Mouse (Mus musculus): ENCODE results near the gene Sigmar1. TPM values are rescaled to one million over a fixed set of nuclear protein-coding genes. Genes with fewer than 3 reads are reported as not detected.

Gene Sigmar1
- total RNA-seq, 2 experiments from 2014 or later: 36.9 to 44.0 TPM

- DNase-seq (ENCODE audit: low spot score in 2 of 2): no peak
These were observed 1.4 kb upstream of the Sigmar1 start for GRCm38 (mm10) chr4:41757321-41757720.

DNA sequence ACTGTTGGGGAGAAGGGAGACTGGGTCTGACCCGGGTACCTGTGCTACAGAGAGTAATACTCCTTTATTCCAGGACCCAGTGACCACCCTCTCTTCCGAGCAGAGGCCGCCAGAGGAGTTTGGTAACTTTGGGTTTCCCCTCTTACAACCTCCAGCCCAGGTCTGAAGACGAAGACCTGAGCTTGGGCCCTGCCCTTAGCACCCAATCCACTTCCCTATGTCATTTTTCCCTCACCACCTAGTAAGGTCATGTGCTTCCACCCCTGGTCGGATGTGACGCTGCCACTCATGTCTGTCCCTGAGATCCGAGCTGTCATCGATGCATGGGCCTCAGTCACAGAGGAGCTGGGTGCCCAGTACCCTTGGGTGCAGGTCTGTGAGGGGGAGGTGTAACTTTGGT is 483 bp upstream of the Sigmar1 start:
- DNase-seq (ENCODE audit: low spot score in 2 of 2): no peak

- DNase-seq (ENCODE audit: low spot score in 2 of 2): peak in 1 of 2 experiments; percentile 72
These were observed 1.1 kb downstream of the Sigmar1 start, which contains the start of gene Galt for GRCm38 (mm10) chr4:41754797-41755337. Gene Galt (plus strand): TSS chr4:41755228.

GRCm38 (mm10) chr4:41745021-41745420 is 10.9 kb downstream of the Sigmar1 start:
- DNase-seq (ENCODE audit: low spot score in 2 of 2): no peak

GRCm38 (mm10) chr4:41744131-41744530 is 11.8 kb downstream of the Sigmar1 start:
- no peak for DNase-seq (ENCODE audit: low spot score in 2 of 2)

GRCm38 (mm10) chr4:41741158-41741560 is 14.8 kb downstream of the Sigmar1 start:
- DNase-seq (ENCODE audit: low spot score in 2 of 2): peak; percentile 92 to 97

DNA sequence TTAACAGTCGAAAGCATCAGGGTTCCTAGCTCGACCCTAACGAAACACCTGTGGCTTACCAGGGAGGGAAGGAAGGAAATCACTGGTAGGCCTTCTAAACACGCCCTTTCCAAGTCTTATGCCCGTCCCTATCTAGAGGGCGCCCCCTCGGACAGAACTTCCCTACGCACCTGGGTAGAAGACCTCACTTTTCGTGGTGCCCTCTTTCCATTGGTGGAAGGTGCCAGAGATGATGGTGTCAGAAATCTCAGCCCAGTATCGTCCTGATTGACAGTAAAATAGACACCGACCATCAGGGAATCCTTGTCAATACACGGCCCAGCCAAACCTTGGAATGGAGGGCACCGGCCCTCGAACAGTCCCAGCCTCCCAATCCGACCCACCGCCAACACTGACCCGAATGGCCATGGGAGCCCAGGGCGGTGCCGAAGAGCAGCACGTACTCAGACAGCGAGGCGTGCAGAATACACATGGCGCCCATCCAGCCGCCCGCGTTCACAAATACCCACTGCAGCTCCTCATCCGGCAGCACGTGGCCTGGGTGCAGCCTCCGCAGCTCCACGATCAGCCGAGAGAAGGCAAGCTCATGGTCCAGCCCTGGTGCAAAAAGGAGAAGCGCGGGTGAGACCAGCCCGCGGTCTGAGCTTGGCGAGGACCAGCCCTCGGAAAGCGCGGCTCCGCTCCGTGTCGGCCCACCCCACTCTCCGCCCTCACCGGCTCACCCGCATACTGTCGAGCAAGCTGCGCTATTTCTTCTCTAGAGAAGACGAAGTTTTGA is 15.4 kb downstream of the Sigmar1 start:
- DNase-seq (ENCODE audit: low spot score in 2 of 2): peak in 1 of 2 experiments; percentile 83

GRCm38 (mm10) chr4:41739260-41739659 is 16.7 kb downstream of the Sigmar1 start:
- DNase-seq (ENCODE audit: low spot score in 2 of 2): no peak

DNA sequence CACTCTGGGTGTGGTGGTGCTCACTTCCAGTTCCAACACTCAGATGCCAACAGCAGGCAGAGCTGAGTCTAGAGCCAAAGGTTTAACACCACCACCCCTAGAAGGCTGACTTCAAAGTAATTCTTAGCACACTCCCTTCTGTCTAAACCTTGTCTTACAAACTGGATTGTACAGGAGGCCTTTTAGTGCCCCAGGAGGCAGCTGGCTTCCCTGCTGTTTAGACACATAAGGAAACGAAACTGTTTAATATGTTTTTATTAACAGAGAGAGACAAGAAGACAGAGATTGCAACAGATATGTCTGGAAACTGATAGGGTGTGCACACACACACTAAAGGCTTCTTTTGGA is 17.7 kb downstream of the Sigmar1 start:
- DNase-seq (ENCODE audit: low spot score in 2 of 2): no peak

- DNase-seq (ENCODE audit: low spot score in 2 of 2): peak; percentile 47 to 90
These were observed 18.2 kb downstream of the Sigmar1 start for GRCm38 (mm10) chr4:41737602-41738255.

- no peak for DNase-seq (ENCODE audit: low spot score in 2 of 2)
These were observed 24.7 kb downstream of the Sigmar1 start, which contains the start of gene Arid3c for GRCm38 (mm10) chr4:41731052-41731765. Gene Arid3c (minus strand): TSS chr4:41731142.

DNA sequence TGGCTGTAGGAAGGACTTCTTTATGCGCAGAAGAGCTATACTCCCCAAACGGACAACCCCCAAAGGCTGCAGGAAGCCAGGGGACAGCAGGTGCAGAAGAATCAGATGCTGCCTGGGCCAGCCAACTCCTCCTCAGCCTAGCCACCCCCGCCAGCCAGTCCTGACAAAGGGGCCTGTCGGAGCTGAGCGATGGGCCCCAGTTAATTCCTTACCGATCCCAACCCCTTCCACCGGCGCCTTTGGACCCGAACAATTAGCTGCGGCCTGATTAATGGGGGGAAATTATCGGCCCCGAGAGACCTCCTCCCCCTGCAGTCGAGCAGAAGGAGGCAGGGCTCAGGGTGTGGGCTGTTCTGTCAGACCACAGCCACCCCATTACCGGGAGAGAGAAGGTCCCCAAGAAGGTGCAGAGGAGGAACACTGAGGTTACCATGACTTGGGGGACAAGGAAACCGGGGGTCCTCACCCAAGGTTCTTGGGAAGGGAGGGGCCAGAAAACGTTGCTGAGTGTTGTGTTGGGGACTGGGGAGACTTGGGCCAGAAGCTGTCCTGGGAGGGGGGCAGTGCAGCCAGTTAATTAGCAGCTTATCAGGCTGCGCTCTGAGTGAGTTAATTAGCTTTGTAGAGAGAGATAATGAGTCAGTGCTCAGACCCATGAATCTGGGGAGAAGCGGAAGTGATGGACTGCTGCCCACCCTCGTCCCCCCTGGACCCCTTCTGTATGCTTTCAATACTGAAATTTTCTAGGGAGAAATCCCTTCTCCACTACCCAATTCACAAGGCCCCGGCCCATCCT is 28.9 kb downstream of the Sigmar1 start:
- DNase-seq (ENCODE audit: low spot score in 2 of 2): no peak

GRCm38 (mm10) chr4:41722918-41723351 is 33.0 kb downstream of the Sigmar1 start, which contains the start of gene Dctn3:
Gene Dctn3 (minus strand): TSS chr4:41723170.
- DNase-seq (ENCODE audit: low spot score in 2 of 2): peak; percentile 89 to 97

DNA sequence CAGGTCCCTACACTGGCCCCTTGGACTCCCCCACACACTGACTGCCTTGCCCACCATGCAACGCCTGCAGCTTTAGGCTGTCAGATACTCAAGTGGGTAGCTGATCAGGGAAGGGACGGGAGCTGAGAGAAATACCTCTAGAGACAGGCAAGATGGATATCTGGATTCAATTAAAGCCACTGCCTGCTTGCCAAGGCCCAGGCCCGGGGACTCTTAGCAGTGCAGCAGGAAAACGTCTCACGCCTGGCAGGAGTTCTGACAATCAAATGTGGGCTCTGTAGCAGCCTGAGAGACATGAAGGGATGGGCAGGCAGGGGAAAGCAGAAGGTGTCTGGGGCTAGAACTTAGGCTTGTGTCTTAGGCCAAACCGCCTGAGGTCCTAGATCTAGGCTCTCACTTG is 39.1 kb downstream of the Sigmar1 start:
- no peak for DNase-seq (ENCODE audit: low spot score in 2 of 2)

DNA sequence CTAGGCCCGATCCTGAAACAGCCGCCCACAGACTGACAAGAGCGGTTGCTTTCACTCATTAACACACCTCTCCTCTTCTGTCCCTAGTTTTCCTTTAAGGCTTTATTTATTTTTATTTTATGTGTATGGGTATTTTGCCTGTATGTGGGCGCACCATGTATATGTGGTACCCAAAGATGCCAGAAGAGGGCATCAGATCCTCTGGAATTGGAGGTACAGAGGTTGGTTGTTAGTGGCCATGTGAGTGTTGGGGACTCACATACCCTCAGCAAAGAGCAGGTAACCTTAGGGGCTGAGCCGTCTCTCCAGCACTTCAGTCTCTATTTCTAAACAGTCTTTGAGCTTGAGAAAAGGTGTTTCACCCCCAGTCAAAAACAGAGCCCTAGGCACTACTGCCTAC is 40.4 kb downstream of the Sigmar1 start:
- DNase-seq (ENCODE audit: low spot score in 2 of 2): peak in 1 of 2 experiments; percentile 74

- DNase-seq (ENCODE audit: low spot score in 2 of 2): no peak
These were observed 40.9 kb downstream of the Sigmar1 start for GRCm38 (mm10) chr4:41715082-41715481.

- peak; percentile 63 to 90 for DNase-seq (ENCODE audit: low spot score in 2 of 2)
These were observed 41.7 kb downstream of the Sigmar1 start for GRCm38 (mm10) chr4:41714276-41714675.

- DNase-seq (ENCODE audit: low spot score in 2 of 2): peak; percentile 71 to 86
These were observed 42.5 kb downstream of the Sigmar1 start, which contains the start of gene Rpp25l for GRCm38 (mm10) chr4:41713197-41714067. Gene Rpp25l (minus strand): TSS chr4:41713534.

DNA sequence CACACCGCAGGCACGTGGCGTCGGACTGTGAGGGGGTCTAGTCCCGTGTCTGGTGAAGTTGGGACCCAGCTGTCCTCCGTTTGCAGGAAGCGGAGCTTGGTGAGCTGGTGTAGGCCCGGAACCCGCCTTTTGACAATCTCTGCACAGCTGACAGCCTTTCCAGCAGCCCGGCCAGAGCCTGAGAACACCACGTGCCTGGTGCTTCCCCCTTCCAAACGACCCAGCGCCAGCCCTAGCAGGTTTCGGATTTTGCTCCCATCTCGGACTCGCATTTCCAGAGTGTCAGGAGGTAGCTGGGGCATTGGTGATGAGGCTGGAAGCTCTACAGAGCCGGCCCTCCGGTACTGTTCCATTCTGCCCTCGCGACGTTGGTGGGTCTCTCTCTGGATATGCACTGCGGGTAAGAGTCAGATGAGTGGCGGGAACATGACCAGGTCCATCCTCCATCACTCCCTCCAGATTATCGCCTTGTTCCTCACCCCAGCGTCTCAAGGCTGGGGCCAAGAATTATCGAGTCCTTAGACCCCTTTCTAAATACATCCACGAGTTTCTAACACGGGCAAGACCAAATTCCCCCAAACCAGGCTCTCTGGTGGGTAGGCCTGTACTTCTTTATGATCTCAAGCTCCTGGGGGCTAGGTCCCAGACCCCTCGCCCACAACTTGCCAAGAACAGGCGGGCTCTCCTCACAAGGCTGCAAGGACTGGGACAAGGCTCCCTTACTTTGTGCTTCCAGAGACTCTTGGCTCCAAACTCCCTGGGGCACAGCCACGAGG is 43.3 kb downstream of the Sigmar1 start:
- no peak for DNase-seq (ENCODE audit: low spot score in 2 of 2)

Measured in layer of hippocampus, adult 18-20 months (tissue).